Mouse (Mus musculus) liver, embryonic 16.5 days (tissue): ENCODE results near the gene Khsrp. TPM values are rescaled to one million over a fixed set of nuclear protein-coding genes. Genes with fewer than 3 reads are reported as not detected.

ENCODE experiments used
- ATAC-seq: fragments of 200-750 bp; cut with Nextera tagmentation; 2 replicates; pipeline ENCODE4 v1.8.0; 2017; ENCODE audit warnings: low read depth, mild to moderate bottlenecking, moderate number of reproducible peaks, moderate library complexity
- H3K27ac ChIP-seq: fragments of 300-500 bp; sonication (generic); 2 replicates; pipeline ENCODE4 v1.5.1; 2014; ENCODE audit warnings: mild to moderate bottlenecking, low read length
- H3K27me3 ChIP-seq: fragments of 300-500 bp; sonication (generic); 2 replicates; pipeline ENCODE4 v1.6.1; 2014; ENCODE audit warnings: low read depth, low read length, mixed read lengths; ENCODE audit not compliant: control insufficient read depth, insufficient read depth
- H3K36me3 ChIP-seq: fragments of 300-500 bp; sonication (generic); 2 replicates; pipeline ENCODE4 v1.6.1; 2014; ENCODE audit warnings: mild to moderate bottlenecking; ENCODE audit not compliant: control insufficient read depth, insufficient read depth
- H3K4me1 ChIP-seq: fragments of 300-500 bp; sonication (generic); 2 replicates; pipeline ENCODE4 v1.6.1; 2014; ENCODE audit warnings: low read depth, low read length, mixed read lengths; ENCODE audit not compliant: control insufficient read depth
- H3K4me2 ChIP-seq: fragments of 300-500 bp; sonication (generic); 2 replicates; pipeline ENCODE4 v1.6.1; 2014; ENCODE audit warnings: low read depth, low read length, mixed read lengths
- H3K4me3 ChIP-seq: fragments of 300-500 bp; sonication (generic); 2 replicates; pipeline ENCODE4 v1.5.1; 2014; ENCODE audit warnings: low read depth, mild to moderate bottlenecking, low read length
- H3K9ac ChIP-seq: fragments of 300-500 bp; sonication (generic); 2 replicates; pipeline ENCODE4 v1.6.1; 2014; ENCODE audit warnings: low read depth, low read length
- H3K9me3 ChIP-seq: fragments of 300-500 bp; sonication (generic); replicated peaks from 2 replicates; pipeline ENCODE4 v1.6.1; 2016; ENCODE audit warnings: low read length; ENCODE audit not compliant: control insufficient read depth
- WGBS: fragments of 180-500 bp; shearing (Covaris S2); extraction: QIAGEN DNeasy Blood & Tissue Kit; methylation state at CpG from one replicate; pipeline ENCODE4 v1.1.7; 2014; ENCODE audit not compliant: insufficient replicate concordance; 5-methylcytosine and 5-hydroxymethylcytosine counted together
- polyA plus RNA-seq: library from polyadenylated mRNA; unstranded; fragments of >200 nt; fragmentation: Nextera tagmentation; extraction: Ambion mirVana; gene quantifications from 2 replicates; pipeline ENCODE4 v1.2.1, GENCODE M21; 2015

Khsrp gene
- polyA plus RNA-seq, 1 experiment from 2014 or later, result 9.6 TPM

DNA sequence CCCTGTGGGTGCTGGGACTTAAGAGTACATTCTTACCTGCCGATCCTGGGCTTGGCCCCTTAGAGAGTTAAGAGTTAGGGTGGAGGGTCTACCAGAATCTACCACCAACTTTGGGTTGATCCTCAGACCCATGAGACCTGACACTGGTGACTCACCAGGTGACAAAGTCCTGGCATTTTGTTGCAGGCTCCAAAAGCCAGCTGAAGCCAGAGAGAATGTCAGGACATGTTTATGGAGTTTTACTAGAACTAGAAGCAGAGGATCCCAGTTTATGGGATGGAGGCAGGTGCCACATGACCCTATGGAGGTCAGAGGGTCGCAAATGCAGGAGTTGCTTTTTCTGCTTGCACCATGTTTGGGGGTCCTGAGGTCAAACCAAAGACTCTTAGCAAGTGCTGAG, 34.8 kb downstream of the Khsrp start:
- Histone ChIP-seq H3K9me3 (no peaks in the 10 kb centered on the region), H3K9ac (no peak overlapping the region), H3K27me3 (no peaks in the 10 kb centered on the region), H3K27ac (no peak overlapping the region), H3K36me3 (peaks cover 25% of the 10 kb centered on the region), H3K4me3 (peak overlapping the region; percentile 89; the same call in 1 of the 2 replicates), H3K4me1 (peaks cover 8% of the 10 kb centered on the region), H3K4me2 (peak overlapping the region; percentile 94; the same call in 1 of the 2 replicates)
- 52% methylated on average over 2 of the region's 2 CpGs for WGBS
- no peak for ATAC-seq

- no peaks in the 10 kb centered on the region for H3K9me3 ChIP-seq
Observed at GRCm38 (mm10) chr17:56995046-56995445, 36.3 kb downstream of the Khsrp start.

GRCm38 (mm10) chr17:56990966-56991365, 40.4 kb downstream of the Khsrp start:
- peak overlapping the region; percentile 71 for H3K9ac ChIP-seq
- H3K4me2 ChIP-seq, result peak overlapping the region; percentile 87
- H3K4me3 ChIP-seq, result peak overlapping the region; percentile 73
- peaks cover 22% of the 10 kb centered on the region for H3K36me3 ChIP-seq
- no peaks in the 10 kb centered on the region for H3K27me3 ChIP-seq
- 65% methylated on average over 2 of the region's 2 CpGs for WGBS
- no peak for ATAC-seq
- H3K4me1 ChIP-seq, result peaks cover 15% of the 10 kb centered on the region
- H3K9me3 ChIP-seq, result no peaks in the 10 kb centered on the region
- H3K27ac ChIP-seq, result no peak overlapping the region

More at GRCm38 (mm10) chr17:56995046-56995445, 36.3 kb downstream of the Khsrp start:
- Histone ChIP-seq H3K36me3 (peaks cover 25% of the 10 kb centered on the region), H3K9ac (no peak overlapping the region), H3K4me2 (no peak overlapping the region), H3K27me3 (no peaks in the 10 kb centered on the region), H3K4me1 (peaks cover 18% of the 10 kb centered on the region), H3K27ac (no peak overlapping the region), H3K4me3 (no peak overlapping the region)
- ATAC-seq, result no peak
- WGBS, result 79% methylated on average over 8 of the region's 8 CpGs

DNA sequence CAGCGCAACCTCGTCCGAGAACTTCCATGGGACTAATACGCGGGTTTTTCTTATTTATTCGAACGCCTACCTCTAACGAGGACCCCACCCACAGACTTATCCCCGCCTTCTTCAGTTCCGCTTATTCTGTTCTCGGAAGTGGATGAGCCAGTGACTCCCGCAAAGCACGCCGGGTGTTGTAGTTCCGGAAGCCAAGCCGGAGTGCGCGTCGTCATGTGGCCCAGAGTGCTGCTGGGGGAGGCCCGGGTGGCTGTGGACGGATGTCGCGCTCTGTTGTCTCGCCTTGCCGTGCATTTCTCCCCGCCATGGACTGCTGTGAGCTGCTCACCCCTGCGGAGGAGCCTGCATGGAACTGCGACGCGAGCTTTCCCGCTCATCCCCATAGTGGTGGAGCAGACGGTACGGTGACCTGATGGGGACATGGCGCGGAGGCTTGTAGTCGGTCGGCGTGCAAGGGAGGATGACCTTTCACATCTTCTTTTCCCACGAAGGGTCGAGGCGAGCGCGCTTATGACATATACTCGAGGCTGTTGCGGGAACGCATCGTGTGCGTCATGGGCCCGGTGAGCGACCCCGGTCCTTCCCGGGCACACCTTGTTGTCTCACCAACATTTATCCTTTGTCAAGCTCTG, 41.1 kb downstream of the Khsrp start, which contains the start of gene Clpp:
Gene Clpp, plus strand, starts transcription at position 191 of the 632 bp plus-strand sequence.
- ATAC-seq, result peak; percentile 97
- peak within 1 kb of the TSS; percentile 62 for H3K27ac ChIP-seq
- no peaks in the 10 kb centered on the region for H3K9me3 ChIP-seq
- H3K4me2 ChIP-seq, result peak within 1 kb of the TSS; percentile 87
- WGBS, result under 1% methylated on average over 52 of the region's 52 CpGs
- H3K9ac ChIP-seq, result peak within 1 kb of the TSS; percentile 71
- peaks cover 15% of the 10 kb centered on the region for H3K4me1 ChIP-seq
- H3K27me3 ChIP-seq, result no peaks in the 10 kb centered on the region
- peak within 1 kb of the TSS; percentile 73 for H3K4me3 ChIP-seq
- H3K36me3 ChIP-seq, result peaks cover 19% of the 10 kb centered on the region

GRCm38 (mm10) chr17:56989467-56990114, 41.7 kb downstream of the Khsrp start:
- 2% methylated on average over 25 of the region's 25 CpGs for WGBS
- peaks cover 14% of the 10 kb centered on the region for H3K36me3 ChIP-seq
- ATAC-seq, result peak; percentile 83
- peak overlapping the region; percentile 87 for H3K4me2 ChIP-seq
- H3K4me3 ChIP-seq, result peak overlapping the region; percentile 73
- H3K9me3 ChIP-seq, result no peaks in the 10 kb centered on the region
- peak overlapping the region; percentile 62 for H3K27ac ChIP-seq
- no peaks in the 10 kb centered on the region for H3K27me3 ChIP-seq
- H3K4me1 ChIP-seq, result peaks cover 15% of the 10 kb centered on the region
- H3K9ac ChIP-seq, result peak overlapping the region; percentile 71

GRCm38 (mm10) chr17:56988921-56989430, 42.3 kb downstream of the Khsrp start:
- Histone ChIP-seq H3K4me2 (peak overlapping the region; percentile 87), H3K9ac (no peak overlapping the region), H3K4me3 (peak overlapping the region; percentile 73), H3K27me3 (no peaks in the 10 kb centered on the region), H3K36me3 (peaks cover 12% of the 10 kb centered on the region), H3K9me3 (no peaks in the 10 kb centered on the region), H3K27ac (no peak overlapping the region), H3K4me1 (peaks cover 15% of the 10 kb centered on the region)
- ATAC-seq, result no peak
- 67% methylated on average over 7 of the region's 7 CpGs for WGBS

DNA sequence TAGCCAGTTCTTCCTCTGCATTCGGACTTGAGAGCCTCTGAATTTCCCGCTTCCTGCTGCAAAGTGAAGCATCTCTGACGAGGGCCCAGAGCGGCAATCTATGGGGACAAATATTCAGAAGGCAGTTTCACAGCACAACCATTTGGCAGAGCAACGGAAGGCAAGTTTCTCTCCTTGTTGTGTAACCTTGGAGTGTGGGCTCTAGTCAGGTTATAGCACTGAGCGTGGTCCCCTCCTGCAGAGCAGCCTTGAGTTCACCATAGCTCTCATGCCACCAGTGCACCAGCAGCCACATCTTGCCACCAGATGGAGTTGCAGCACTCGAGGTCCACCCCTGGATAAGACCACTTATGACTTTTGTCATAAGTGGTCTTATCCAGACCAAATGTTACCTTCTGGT, 42.9 kb downstream of the Khsrp start:
- H3K4me3 ChIP-seq, result no peak overlapping the region
- peaks cover 8% of the 10 kb centered on the region for H3K36me3 ChIP-seq
- no peaks in the 10 kb centered on the region for H3K27me3 ChIP-seq
- no peak overlapping the region for H3K4me2 ChIP-seq
- H3K4me1 ChIP-seq, result peaks cover 15% of the 10 kb centered on the region
- no peak overlapping the region for H3K9ac ChIP-seq
- H3K9me3 ChIP-seq, result no peaks in the 10 kb centered on the region
- no peak for ATAC-seq
- H3K27ac ChIP-seq, result no peak overlapping the region
- 73% methylated on average over 7 of the region's 7 CpGs for WGBS

GRCm38 (mm10) chr17:56986105-56986805, 45.1 kb downstream of the Khsrp start:
- WGBS, result 74% methylated on average over 3 of the region's 3 CpGs
- Histone ChIP-seq H3K36me3 (no peaks in the 10 kb centered on the region), H3K9ac (no peak overlapping the region), H3K4me1 (peaks cover 14% of the 10 kb centered on the region), H3K27ac (no peak overlapping the region), H3K4me2 (no peak overlapping the region), H3K4me3 (no peak overlapping the region), H3K27me3 (no peaks in the 10 kb centered on the region), H3K9me3 (no peaks in the 10 kb centered on the region)
- ATAC-seq, result no peak
